Mouse (Mus musculus): ENCODE results near the gene Prep. TPM values are rescaled to one million over a fixed set of nuclear protein-coding genes. Genes with fewer than 3 reads are reported as not detected.

Prep gene
- polyA plus RNA-seq, 1 experiment from 2014 or later = 9.2 TPM

DNA sequence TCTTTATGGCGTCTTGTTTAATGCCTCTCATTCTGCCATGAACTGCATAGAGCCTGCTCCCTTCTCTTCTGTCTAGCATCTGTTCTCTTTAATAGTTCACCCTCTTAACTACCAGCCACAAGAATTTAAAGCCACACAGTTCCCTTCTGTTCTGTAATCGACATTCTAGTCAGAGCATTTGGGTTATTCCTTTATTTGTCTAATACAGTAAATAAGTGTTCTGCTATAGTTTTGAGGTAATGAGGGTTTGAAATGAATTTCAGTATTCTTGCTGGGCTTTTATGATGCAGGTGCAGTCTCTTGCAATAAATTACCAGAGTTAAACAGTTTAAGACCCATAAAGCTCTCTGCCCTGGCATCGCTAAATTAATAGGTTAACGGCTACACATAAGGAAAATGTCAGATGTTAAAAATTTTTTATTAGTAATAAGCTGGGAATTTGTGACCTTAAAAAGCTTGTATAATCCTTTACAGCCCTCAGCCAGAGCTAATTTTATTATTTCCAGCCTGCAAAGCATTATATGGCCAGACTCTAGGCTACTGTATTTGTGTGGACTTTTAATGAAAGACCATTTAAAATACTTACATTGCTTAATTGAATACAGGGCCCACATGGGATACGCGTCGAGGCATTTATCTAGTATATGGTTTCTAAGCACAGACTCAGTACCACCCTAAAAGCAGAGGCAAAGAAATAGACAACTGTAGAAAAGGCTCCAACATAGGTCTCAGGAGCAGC, 73.6 kb downstream of the Prep start:
- Histone ChIP-seq H3K4me2 (ENCODE audit: low read depth, low read length) (no peak overlapping the region), H3K27ac (ENCODE audit: low read length) (no peak overlapping the region), H3K27me3 (ENCODE audit: control insufficient read depth, insufficient read depth, low read depth, low read length) (no peaks in the 10 kb centered on the region), H3K4me3 (ENCODE audit: low read depth, low read length) (no peak overlapping the region), H3K36me3 (ENCODE audit: control insufficient read depth, insufficient read depth) (no peaks in the 10 kb centered on the region), H3K9me3 (replicated peaks; ENCODE audit: control insufficient read depth, low read length) (no peaks in the 10 kb centered on the region), H3K9ac (ENCODE audit: low read depth, low read length) (no peak overlapping the region), H3K4me1 (ENCODE audit: control insufficient read depth, low read depth, low read length) (no peaks in the 10 kb centered on the region)
- no peak for ATAC-seq (ENCODE audit: low read depth)
- 83% methylated on average over 7 of the region's 7 CpGs for WGBS (ENCODE audit: insufficient replicate concordance)

DNA sequence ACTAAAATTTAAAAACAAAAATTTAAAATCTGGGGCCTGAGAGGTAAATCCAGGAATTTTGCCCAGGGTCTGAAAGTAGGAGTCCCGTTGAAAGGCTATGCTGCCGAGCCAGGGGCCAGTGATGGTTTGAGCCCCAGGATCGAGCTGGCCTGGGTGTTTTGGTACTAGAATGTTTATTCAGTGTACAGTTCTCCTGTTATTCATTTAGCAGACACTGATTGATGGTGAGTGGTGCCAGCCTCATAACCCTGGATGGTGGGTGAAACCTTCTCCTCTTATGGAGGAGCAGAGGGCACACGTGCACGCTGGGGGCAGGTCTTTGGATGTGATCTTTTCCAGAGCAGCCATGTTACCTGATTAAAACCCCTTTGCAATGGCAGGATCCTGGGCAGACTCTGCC, 75.4 kb downstream of the Prep start:
- Histone ChIP-seq H3K4me3 (ENCODE audit: low read depth, low read length) (no peak overlapping the region), H3K4me1 (ENCODE audit: control insufficient read depth, low read depth, low read length) (no peaks in the 10 kb centered on the region), H3K9me3 (replicated peaks; ENCODE audit: control insufficient read depth, low read length) (no peaks in the 10 kb centered on the region), H3K4me2 (ENCODE audit: low read depth, low read length) (no peak overlapping the region), H3K27ac (ENCODE audit: low read length) (no peak overlapping the region), H3K27me3 (ENCODE audit: control insufficient read depth, insufficient read depth, low read depth, low read length) (no peaks in the 10 kb centered on the region), H3K9ac (ENCODE audit: low read depth, low read length) (no peak overlapping the region), H3K36me3 (ENCODE audit: control insufficient read depth, insufficient read depth) (no peaks in the 10 kb centered on the region)
- 73% methylated on average over 5 of the region's 5 CpGs for WGBS (ENCODE audit: insufficient replicate concordance)
- no peak for ATAC-seq (ENCODE audit: low read depth)

DNA sequence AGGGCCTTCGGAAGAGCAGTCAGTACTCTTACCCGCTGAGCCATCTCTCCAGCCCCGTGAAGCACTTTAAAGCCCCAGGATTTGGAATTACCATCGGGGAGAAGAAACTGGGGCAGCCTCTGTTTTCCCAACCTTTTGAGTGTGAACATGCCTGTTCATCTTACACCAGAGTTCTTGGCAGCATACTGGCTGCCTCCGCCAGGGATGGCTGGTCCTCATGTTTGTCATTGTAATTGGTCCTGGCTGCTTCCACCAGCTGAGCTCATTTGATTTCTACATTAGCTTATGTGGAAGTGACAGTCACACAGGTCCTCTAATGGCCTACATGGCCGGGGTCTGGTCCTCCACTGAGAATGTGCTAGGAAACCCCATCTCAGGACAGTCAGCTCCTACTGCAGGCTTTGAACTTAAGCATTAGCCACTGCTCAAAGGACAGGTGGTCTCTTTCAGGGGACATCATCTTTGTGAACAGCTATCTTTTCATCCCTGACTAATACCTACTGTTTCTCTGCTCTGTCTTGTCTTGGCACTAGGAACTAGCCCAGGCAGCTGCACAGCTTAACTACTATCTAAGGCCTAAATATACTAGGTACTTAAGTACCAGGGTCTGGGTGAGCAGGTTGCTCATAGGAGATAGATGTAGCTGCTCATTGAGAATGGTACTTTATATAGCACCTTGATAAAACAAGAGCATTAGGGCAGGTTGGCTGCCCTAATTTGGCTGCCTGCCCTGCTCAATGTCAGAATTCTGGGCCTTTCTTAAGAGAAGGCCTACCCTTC, 77.2 kb downstream of the Prep start:
- H3K4me1 ChIP-seq (ENCODE audit: control insufficient read depth, low read depth, low read length) = no peaks in the 10 kb centered on the region
- no peak overlapping the region for H3K9ac ChIP-seq (ENCODE audit: low read depth, low read length)
- H3K27me3 ChIP-seq (ENCODE audit: control insufficient read depth, insufficient read depth, low read depth, low read length) = no peaks in the 10 kb centered on the region
- no peak overlapping the region for H3K4me2 ChIP-seq (ENCODE audit: low read depth, low read length)
- ATAC-seq (ENCODE audit: low read depth) = no peak
- H3K9me3 ChIP-seq (replicated peaks; ENCODE audit: control insufficient read depth, low read length) = no peaks in the 10 kb centered on the region
- H3K36me3 ChIP-seq (ENCODE audit: control insufficient read depth, insufficient read depth) = no peaks in the 10 kb centered on the region
- 71% methylated on average over 6 of the region's 6 CpGs for WGBS (ENCODE audit: insufficient replicate concordance)
- H3K27ac ChIP-seq (ENCODE audit: low read length) = no peak overlapping the region
- H3K4me3 ChIP-seq (ENCODE audit: low read depth, low read length) = no peak overlapping the region

DNA sequence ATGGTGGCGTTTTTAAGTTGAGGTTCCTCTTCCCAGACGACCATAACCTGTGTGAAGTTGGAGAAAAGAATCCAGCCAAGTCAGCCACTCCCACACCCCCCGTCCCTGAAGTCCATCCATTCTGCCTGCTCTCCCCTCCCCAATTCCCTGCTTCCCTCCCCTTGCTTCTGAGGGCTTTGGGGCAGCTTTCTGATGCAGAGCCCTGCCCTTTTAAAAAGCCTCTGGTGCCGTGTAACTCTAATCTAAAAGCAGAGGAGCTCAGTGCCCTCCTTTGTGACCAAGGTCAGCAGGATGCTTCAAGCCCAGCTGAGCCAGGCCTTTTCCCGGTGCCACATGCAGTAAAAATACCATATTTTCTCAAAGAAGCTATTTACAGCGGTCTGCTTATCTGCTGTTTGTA, 79.8 kb downstream of the Prep start:
- Histone ChIP-seq H3K4me1 (ENCODE audit: control insufficient read depth, low read depth, low read length) (no peaks in the 10 kb centered on the region), H3K4me2 (ENCODE audit: low read depth, low read length) (no peak overlapping the region), H3K9me3 (replicated peaks; ENCODE audit: control insufficient read depth, low read length) (no peaks in the 10 kb centered on the region), H3K27me3 (ENCODE audit: control insufficient read depth, insufficient read depth, low read depth, low read length) (no peaks in the 10 kb centered on the region), H3K4me3 (ENCODE audit: low read depth, low read length) (no peak overlapping the region), H3K9ac (ENCODE audit: low read depth, low read length) (no peak overlapping the region), H3K36me3 (ENCODE audit: control insufficient read depth, insufficient read depth) (no peaks in the 10 kb centered on the region), H3K27ac (ENCODE audit: low read length) (no peak overlapping the region)
- no peak for ATAC-seq (ENCODE audit: low read depth)
- WGBS (ENCODE audit: insufficient replicate concordance) = 42% methylated on average over 6 of the region's 6 CpGs

DNA sequence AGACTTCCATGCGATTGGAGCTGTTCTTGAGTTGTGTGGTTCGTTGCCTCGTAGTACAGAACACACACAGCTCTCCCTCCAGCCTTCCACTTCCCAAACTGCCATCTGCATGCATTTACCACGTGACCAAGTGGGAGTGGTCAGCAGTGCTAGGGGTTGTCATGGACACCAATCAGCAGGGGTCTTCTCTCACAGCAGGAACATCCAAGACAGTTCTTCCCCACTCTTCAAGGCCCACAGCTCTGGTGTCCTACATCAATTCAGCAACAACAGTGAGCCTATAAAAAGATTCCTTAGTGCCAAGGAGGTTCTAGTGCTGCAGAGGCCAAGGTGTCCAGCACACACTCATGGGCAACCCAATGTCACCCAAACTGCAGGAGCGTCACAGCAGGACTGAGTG, 84.1 kb downstream of the Prep start:
- ATAC-seq (ENCODE audit: low read depth) = no peak
- H3K9me3 ChIP-seq (replicated peaks; ENCODE audit: control insufficient read depth, low read length) = no peaks in the 10 kb centered on the region
- no peaks in the 10 kb centered on the region for H3K4me1 ChIP-seq (ENCODE audit: control insufficient read depth, low read depth, low read length)
- H3K27ac ChIP-seq (ENCODE audit: low read length) = no peak overlapping the region
- H3K4me2 ChIP-seq (ENCODE audit: low read depth, low read length) = no peak overlapping the region
- no peak overlapping the region for H3K9ac ChIP-seq (ENCODE audit: low read depth, low read length)
- no peak overlapping the region for H3K4me3 ChIP-seq (ENCODE audit: low read depth, low read length)
- peaks cover 4% of the 10 kb centered on the region for H3K36me3 ChIP-seq (ENCODE audit: control insufficient read depth, insufficient read depth)
- 67% methylated on average over 5 of the region's 5 CpGs for WGBS (ENCODE audit: insufficient replicate concordance)
- H3K27me3 ChIP-seq (ENCODE audit: control insufficient read depth, insufficient read depth, low read depth, low read length) = no peaks in the 10 kb centered on the region

DNA sequence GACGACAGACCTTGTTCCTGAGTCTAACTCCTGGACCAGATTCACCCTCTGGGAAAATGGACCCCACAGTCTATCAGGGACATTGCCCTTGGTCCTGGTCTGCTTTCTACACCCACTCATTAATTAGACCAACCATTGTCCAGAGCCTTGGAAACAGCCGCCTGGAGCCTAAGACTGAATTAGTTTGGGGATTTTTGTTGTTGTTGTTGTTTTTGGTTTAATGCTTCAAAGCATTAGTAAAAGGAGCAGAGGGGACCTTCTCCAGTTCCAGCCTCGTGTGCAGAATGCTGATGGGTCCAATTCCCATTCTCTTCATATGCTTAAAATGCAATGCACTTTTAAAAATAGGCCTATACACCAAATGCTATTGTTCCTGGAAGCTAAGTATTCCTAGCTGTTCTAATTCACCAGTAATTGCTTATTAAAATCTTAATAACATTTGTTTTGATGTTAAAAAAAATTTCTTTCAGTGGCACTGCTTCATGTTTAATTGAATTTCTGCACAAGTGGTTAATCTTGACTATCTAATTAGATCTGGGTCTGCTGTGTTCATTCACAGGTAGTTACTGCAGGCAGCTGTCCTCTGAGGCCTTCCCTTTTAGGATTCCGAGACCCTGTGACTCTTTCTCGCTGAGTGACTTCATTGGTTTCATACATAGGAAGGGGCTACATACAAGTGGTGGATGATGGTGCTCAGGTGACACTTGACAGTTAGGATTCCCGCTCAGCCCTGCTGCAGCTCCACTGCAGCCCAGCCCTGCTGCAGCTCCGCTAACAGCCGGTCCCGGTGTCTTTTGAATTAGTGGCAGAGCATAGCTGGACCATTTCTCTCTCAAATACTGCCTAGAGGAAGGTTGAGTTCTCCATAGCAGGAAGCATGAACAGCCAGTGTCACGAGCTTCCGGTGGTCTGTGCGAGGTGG, 85.0 kb downstream of the Prep start:
- H3K27me3 ChIP-seq (ENCODE audit: control insufficient read depth, insufficient read depth, low read depth, low read length) = no peaks in the 10 kb centered on the region
- ATAC-seq (ENCODE audit: low read depth) = no peak
- H3K4me2 ChIP-seq (ENCODE audit: low read depth, low read length) = no peak overlapping the region
- no peak overlapping the region for H3K4me3 ChIP-seq (ENCODE audit: low read depth, low read length)
- peaks cover 4% of the 10 kb centered on the region for H3K36me3 ChIP-seq (ENCODE audit: control insufficient read depth, insufficient read depth)
- H3K9me3 ChIP-seq (replicated peaks; ENCODE audit: control insufficient read depth, low read length) = no peaks in the 10 kb centered on the region
- no peak overlapping the region for H3K9ac ChIP-seq (ENCODE audit: low read depth, low read length)
- no peaks in the 10 kb centered on the region for H3K4me1 ChIP-seq (ENCODE audit: control insufficient read depth, low read depth, low read length)
- no peak overlapping the region for H3K27ac ChIP-seq (ENCODE audit: low read length)
- 81% methylated on average over 12 of the region's 12 CpGs for WGBS (ENCODE audit: insufficient replicate concordance)

DNA sequence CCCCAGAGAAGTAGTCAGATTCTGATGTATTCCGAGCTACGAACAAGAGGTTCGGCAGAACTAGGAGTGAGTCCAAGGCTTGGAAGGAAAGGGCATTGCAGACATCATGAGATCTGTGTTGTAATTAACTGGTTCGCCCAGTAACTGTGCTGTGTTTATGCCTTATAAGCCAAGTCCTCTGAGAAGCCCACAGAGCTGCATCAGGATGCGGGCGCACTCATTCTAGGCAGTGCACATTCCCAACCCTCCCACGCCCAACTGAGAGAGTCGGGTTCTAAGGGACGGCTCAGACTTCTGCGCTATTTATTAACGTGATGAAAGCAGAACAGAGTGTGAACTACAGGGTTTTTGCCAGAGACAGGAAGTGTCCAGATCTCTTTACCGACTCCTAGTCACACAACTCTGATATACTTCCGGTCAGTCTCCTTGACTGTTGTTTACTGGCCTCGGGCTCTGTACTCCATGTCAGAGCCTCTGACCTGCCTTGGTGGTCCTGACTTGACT, 87.6 kb downstream of the Prep start:
- Histone ChIP-seq H3K4me1 (ENCODE audit: control insufficient read depth, low read depth, low read length) (no peaks in the 10 kb centered on the region), H3K9ac (ENCODE audit: low read depth, low read length) (no peak overlapping the region), H3K36me3 (ENCODE audit: control insufficient read depth, insufficient read depth) (peaks cover 4% of the 10 kb centered on the region), H3K9me3 (replicated peaks; ENCODE audit: control insufficient read depth, low read length) (no peaks in the 10 kb centered on the region), H3K4me3 (ENCODE audit: low read depth, low read length) (no peak overlapping the region), H3K27me3 (ENCODE audit: control insufficient read depth, insufficient read depth, low read depth, low read length) (no peaks in the 10 kb centered on the region), H3K27ac (ENCODE audit: low read length) (no peak overlapping the region), H3K4me2 (ENCODE audit: low read depth, low read length) (no peak overlapping the region)
- WGBS (ENCODE audit: insufficient replicate concordance) = 79% methylated on average over 14 of the region's 14 CpGs
- no peak for ATAC-seq (ENCODE audit: low read depth)

DNA sequence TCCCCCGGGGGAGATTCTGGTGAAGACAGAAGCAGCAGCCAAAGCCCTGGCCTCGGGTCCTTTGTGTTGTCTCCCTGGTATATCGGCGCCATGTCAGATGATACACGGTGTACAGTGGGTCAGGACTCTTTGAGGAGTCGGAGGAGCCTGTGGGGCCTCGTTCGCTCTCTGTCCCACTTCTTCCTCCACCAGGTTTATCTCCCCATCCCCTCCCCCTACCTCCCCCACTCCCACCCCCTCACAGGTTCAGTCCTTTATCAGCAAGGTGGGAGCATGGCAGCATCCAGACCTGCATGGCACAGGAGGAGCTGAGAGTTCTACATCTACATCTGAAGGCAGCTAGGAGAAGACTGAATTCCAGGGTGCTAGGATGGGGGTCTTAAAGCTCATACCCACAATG, 98.8 kb downstream of the Prep start:
- Histone ChIP-seq H3K36me3 (ENCODE audit: control insufficient read depth, insufficient read depth) (no peaks in the 10 kb centered on the region), H3K4me1 (ENCODE audit: control insufficient read depth, low read depth, low read length) (no peaks in the 10 kb centered on the region), H3K9me3 (replicated peaks; ENCODE audit: control insufficient read depth, low read length) (no peaks in the 10 kb centered on the region), H3K4me2 (ENCODE audit: low read depth, low read length) (no peak overlapping the region), H3K4me3 (ENCODE audit: low read depth, low read length) (no peak overlapping the region), H3K27me3 (ENCODE audit: control insufficient read depth, insufficient read depth, low read depth, low read length) (no peaks in the 10 kb centered on the region), H3K27ac (ENCODE audit: low read length) (no peak overlapping the region), H3K9ac (ENCODE audit: low read depth, low read length) (no peak overlapping the region)
- 63% methylated on average over 8 of the region's 8 CpGs for WGBS (ENCODE audit: insufficient replicate concordance)
- no peak for ATAC-seq (ENCODE audit: low read depth)

All from liver, embryonic 16.5 days (tissue).